Mouse (Mus musculus): ENCODE measurements around the gene 2810459M11Rik.

2810459M11Rik gene

GRCm38 (mm10) chr1:86048744-86049143 is 3.1 kb downstream of the 2810459M11Rik start:
- intact Hi-C loops (cut with DNase I) = no loop called here

DNA sequence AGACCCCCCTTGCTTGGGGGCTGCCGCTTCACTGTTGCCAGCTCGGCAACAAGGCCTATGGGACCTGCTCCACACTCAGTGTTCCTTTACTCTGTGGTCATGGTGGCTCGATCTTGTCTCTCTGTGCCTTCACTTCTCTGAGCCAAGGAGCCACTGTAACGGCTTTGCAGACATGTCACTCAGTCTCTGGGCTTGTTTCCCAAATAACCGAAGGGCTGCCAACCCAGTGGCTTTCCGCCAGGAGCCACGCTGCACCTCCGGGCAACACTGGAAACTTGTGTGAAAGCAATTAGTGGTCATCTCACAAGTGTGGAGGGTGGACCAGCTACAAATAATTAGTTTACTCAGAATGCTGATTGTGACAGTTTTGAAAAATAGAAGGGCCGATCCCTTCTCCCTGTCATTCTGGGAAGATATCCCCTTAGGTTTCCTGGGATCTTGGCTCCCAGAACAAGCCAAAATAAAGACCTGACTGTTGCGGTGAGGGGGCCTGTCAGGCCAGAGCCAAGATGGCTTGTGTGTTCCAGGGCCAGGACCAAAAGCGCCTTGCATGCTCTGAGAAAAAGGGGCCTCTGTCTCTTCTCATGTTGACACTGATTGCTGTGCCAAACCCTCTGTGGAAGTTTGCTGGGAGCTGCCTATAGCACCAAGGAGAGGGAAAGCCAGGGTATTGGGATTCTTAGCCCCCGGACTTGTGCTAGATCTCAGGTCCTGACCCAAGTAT is 7.7 kb downstream of the 2810459M11Rik start:
- intact Hi-C loops (cut with DNase I) = no loop called here

DNA sequence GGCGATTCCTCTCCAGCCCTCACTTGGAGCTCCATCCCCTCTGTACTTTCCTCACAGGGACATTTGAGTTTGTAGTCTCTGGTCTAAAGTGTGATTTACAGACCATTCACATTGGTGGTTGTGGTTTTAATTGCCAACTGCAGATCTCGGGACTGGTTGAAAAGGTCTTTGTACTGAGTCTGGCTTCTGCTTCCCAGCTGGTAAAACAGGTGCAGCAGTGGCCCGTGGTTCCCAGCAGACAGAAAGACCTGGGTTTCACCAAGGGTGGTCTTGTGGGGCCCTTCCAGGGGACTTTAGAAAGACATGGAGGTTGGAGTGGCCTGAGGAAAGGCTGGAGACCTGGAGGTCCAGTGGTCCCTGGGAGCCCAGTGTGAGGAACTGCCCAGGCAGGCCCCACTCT is 9.3 kb downstream of the 2810459M11Rik start:
- intact Hi-C loops (cut with DNase I) = no loop called here

GRCm38 (mm10) chr1:86056284-86056683 is 10.6 kb downstream of the 2810459M11Rik start:
- intact Hi-C loops (cut with DNase I) = no loop called here

DNA sequence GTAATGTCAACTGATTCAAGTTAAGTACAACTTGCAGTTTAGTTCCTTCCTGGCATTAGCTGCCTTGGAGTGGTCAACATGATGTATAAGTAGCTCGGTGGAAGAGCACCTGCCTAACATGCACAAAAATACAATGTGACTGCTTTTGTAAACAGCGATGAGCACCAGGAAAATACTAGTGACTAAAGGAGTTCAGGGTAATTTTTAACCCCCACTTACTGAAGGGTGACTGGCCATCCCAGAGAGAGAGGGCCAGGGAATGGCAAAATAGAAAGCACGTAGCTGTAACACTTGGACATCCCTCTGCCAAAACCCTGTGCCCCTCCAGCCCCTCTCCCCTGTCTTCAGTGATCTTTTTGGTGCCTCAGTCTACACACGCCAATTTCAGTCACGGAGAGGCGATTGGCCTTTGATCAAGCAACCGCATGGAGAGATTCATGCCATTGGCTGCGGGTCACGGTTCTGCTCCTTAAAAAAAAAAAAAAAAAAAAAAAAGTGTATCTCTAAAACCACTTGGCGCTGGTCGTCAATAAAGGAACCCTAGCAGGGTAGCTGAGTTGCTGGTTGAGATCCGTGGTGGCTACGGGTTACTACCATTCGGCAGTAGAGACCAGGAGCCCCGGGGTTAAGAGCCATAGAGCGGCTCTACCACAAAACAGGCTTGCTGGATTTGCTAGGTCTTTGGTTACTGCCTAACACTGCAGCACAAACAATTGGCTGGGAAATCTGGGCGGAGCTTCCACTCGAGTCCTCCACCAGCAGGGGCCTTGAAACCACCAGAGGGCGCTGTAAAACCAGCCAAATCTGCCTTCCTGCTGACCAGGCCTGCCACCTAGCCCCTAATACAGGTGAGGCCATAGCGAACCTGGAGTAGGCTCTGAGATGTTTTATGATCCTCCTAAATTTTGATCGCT is 13.4 kb downstream of the 2810459M11Rik start:
- intact Hi-C loops (cut with DNase I) = no loop called here

DNA sequence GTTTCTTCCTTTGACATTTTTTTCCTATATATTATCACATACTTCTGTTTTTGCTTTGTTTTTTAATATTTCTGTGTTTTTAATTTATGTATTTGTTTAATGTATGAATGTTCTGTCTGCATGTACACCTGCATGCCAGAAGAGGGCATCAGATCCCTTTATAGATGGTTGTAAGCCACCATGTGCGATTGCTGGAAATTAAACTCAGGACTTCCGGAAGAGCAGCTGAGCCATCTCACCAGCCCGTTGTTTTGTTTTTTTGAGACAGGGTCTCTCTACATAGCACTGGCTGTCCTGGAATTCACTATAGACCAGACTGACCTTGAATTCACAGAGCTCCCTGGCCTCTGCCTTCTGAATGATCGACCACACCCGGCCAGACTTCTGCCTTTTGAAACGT is 16.9 kb downstream of the 2810459M11Rik start:
- intact Hi-C loops (cut with DNase I) = no loop called here

GRCm38 (mm10) chr1:86064271-86064991 is 18.8 kb downstream of the 2810459M11Rik start, which contains the start of gene Psmd1:
TSS of gene Psmd1 (plus strand) at chr1:86064387.
- intact Hi-C loops (cut with DNase I) = no loop called here

GRCm38 (mm10) chr1:86076565-86076964 is 30.9 kb downstream of the 2810459M11Rik start:
- intact Hi-C loops (cut with DNase I) = loop anchor here (5.0 kb wide), 1 partner anchor 51 kb away; no protein-coding TSS in a partner anchor

DNA sequence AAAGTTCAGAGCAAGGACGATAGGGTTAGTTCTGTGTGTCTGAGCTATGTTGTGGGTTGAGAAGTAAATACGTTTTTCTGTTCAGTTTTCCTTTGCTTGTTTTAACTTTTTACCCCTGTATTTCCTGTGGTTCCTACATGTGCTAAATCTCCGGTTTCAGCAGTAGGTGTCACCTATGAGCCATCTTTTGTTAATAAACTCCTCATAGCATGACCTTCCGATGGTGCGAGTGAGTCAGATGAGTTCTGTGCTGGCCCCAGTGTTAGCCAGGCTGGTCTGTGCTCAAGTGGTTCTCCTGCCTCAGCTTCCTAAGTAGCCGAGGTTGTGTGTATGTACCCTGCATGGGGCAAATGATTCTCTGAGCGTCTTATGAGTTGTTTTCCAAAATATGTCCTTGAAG is 48.8 kb downstream of the 2810459M11Rik start:
- intact Hi-C loops (cut with DNase I) = no loop called here

GRCm38 (mm10) chr1:86105054-86105453 is 59.4 kb downstream of the 2810459M11Rik start:
- intact Hi-C loops (cut with DNase I) = no loop called here

All from adrenal gland (tissue).